Mouse (Mus musculus): ENCODE results near the gene Csrp1.

The Csrp1 gene

DNA sequence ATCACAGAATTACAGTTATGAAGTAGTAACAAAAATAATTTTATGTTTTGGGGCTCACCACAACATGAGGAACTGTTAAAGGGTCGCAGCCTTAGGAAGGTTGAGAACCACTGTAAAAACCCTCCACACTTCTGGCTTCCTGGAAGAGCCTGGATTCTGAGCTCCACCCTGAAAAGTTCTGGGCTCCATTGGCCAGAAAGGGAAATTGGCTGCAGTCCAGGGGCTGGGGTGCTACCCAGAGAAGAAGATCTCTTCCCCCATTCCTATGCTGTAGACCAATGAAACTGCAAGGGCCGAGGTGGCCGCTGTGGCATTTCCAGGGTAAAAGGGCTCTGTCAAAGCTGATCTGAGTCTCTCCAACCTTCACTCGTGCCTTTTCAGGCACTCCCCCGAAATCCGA lies 21.8 kb upstream of the Csrp1 start:
- no peak for DNase-seq (ENCODE audit: low read depth, low spot score)

DNA sequence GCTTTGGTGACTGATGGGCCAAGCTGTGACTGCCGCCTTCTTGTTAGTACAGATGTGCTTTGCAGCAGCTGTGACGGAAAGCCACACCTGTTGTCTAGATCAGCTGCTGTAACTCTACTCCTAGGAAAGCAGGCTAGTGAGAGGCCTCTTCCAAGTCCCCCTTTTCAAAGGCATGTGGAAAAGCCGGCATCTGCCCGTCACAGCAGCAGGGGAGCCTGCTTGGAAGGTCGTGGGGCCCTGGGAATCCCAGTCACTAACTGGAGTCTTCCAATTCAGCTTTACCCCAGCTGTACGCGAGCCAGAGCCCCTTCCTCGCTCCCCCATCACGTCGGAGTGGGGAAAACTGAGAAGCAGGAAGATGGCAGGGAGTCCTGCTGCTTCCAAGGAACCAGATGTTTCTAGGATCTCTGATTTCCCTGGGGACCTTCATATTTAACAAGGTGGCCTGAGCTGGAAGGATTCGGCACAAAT lies 21.4 kb upstream of the Csrp1 start:
- DNase-seq (ENCODE audit: low read depth, low spot score): no peak

DNA sequence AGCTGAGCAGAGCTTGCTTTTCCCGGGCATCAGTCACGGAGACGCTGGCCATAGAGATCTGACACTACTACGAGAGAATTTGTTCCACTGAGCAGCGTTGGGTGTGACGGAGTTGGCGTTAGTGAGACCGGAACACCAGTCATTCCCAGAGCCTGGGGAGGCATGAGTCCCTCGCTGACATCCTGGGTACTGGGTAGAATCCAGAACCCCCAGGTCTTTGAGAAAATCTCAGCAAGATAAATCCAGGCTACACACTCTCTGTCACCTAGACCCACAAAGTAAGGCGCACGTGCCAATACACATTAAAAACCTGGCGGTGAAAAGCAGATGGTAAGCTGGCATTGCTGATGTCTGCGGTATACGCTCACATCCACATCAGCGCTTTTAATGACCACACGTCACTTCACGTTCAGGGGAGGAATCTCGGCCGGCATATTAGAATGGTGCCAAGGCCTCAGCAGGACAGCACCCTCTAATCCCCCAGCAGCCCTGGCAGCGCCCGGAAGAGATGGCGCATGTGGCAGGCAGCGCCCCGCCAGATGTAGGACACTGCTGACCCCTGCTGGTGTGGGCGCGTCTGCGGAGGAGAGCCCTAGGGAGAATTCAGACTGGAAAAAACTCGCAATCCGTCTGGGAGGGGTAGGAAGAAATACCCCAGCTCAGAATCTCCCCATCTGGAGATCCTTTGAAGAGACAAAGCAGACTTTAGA lies 20.7 kb upstream of the Csrp1 start:
- DNase-seq (ENCODE audit: low read depth, low spot score): peak; percentile 50

- no peak for DNase-seq (ENCODE audit: low read depth, low spot score)
Measured at GRCm38 (mm10) chr1:135699892-135700291, 20.0 kb upstream of the Csrp1 start.

DNA sequence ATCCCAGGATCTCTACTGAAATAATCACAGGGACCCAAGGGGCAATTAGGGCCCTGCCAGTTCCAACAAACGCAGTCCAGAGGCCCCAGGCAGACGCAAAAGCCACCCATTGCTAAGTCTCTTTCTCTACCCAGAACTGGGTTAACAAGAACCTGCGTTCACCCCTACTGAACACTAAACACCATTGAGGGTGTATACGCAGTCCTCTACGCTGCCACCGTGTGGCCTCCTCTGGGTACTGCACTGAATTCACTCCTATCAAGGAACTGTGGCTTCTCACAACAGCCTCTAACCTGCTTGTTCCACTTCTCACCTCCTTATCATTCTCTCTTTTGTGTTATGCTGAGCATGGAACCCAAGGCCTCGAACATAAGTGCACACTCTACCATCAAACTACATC lies 19.3 kb upstream of the Csrp1 start:
- DNase-seq (ENCODE audit: low read depth, low spot score): peak; percentile 63

DNA sequence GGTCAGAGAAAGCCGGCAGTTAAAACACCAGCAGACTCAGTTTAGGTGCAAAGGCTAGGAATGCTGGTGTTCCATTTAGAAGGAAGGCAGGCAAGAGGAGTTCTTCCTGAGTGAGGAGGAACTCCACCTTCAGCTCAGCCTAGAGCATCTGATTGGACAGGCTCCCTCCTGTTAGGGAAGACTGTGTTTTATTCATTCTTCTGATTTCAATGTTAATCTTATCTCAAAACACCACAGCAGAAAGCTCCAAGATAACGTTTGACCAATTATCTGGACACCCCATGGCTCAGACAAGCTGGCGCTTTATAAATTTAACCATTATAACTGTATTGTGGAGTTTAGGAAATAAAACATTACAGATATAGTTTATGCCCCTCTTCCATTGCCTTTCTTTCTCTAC lies 18.5 kb upstream of the Csrp1 start:
- no peak for DNase-seq (ENCODE audit: low read depth, low spot score)

- no peak for DNase-seq (ENCODE audit: low read depth, low spot score)
Measured at GRCm38 (mm10) chr1:135702722-135703121, 17.1 kb upstream of the Csrp1 start.

- DNase-seq (ENCODE audit: low read depth, low spot score): no peak
Measured at GRCm38 (mm10) chr1:135704317-135704821, 15.5 kb upstream of the Csrp1 start.

GRCm38 (mm10) chr1:135708369-135708768 lies 11.5 kb upstream of the Csrp1 start:
- no peak for DNase-seq (ENCODE audit: low read depth, low spot score)

- no peak for DNase-seq (ENCODE audit: low read depth, low spot score)
Measured at GRCm38 (mm10) chr1:135711126-135711525, 8.7 kb upstream of the Csrp1 start.

- no peak for DNase-seq (ENCODE audit: low read depth, low spot score)
Measured at GRCm38 (mm10) chr1:135714028-135714815, 5.6 kb upstream of the Csrp1 start.

- no peak for DNase-seq (ENCODE audit: low read depth, low spot score)
Measured at GRCm38 (mm10) chr1:135714901-135715609, 4.8 kb upstream of the Csrp1 start.

GRCm38 (mm10) chr1:135719486-135719885 lies 375 bp upstream of the Csrp1 start:
- peak; percentile 41 for DNase-seq (ENCODE audit: low read depth, low spot score)

GRCm38 (mm10) chr1:135723016-135723415 lies 3.2 kb downstream of the Csrp1 start:
- no peak for DNase-seq (ENCODE audit: low read depth, low spot score)

- DNase-seq (ENCODE audit: low read depth, low spot score): no peak
Measured at GRCm38 (mm10) chr1:135724134-135724533, 4.3 kb downstream of the Csrp1 start.

DNA sequence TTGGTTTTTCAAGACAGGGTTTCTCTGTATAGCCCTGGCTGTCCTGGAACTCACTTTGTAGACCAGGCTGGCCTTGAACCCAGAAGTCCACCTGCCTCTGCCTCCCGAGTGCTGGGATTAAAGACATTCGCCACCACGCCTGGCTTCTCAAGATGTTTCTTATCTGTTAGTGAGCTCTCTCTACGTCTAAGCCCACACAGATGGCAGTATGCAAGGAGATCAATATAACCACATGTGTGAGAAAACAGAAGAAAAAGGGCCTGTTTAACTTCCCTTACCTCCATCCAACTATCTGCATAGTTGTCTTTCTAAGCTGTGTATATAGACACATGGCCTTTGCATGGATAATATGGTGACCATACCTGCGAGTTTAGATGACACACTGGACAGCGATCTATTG lies 5.5 kb downstream of the Csrp1 start:
- no peak for DNase-seq (ENCODE audit: low read depth, low spot score)

- DNase-seq (ENCODE audit: low read depth, low spot score): no peak
Measured at GRCm38 (mm10) chr1:135725936-135726335, 6.1 kb downstream of the Csrp1 start.

DNA sequence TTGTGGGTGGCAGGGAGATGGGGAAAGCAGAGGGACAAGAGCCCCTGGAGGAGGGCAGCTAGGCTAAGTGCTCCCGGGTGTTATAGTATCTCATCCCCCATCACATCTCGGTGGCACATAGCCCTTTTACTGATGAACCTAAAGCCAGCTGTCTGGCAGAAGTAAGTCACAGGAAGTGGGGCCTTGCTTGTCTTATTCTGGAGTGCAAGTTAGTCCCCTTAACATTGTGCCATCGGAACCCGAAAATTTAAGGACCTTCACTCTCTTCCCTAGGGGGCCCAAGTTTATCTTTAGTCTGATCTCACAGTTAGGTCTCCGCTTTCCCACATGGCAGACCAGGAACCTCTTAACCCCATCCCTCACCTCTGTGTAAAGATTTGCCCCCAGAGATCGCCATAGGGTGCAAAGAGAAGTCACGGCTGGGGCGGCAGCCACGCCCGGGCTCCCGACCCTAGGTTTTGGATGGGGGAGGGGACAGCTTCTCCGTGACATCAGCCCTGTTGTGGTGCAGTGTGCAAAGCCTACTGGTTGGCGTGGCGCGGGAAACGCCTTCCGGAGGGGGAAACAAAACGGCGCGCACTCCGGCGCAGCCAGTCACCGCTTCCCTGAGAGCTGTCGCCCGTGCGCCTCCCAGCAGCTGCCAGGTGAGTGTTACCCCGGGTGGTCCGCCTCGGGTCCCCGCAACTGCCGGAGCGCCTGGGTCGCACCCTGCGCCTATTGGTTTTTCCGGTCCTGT lies 8.9 kb downstream of the Csrp1 start:
- peak; percentile 23 for DNase-seq (ENCODE audit: low read depth, low spot score)

- DNase-seq (ENCODE audit: low read depth, low spot score): no peak
Measured at GRCm38 (mm10) chr1:135729367-135729713, 9.5 kb downstream of the Csrp1 start.

GRCm38 (mm10) chr1:135729821-135730220 lies 10.0 kb downstream of the Csrp1 start:
- DNase-seq (ENCODE audit: low read depth, low spot score): no peak

DNA sequence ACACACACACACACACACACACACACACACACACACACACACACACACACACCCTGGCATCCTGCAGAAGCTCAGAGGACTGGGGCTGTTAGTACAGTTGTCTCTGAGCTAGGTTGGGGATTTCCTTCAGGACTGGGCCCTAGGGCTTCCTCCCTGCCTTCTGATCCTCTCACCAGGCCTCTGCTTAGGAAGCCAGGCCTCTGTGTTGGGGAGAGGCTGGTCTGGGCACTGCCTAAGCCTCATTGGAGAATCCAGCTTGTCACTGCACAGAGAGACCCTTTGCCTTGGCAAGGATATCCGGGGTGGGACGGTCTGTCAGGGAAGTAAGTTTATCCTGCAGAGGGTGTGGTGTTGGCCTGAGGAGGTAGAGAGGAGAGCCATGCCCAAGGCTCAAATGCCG lies 10.4 kb downstream of the Csrp1 start:
- no peak for DNase-seq (ENCODE audit: low read depth, low spot score)

- DNase-seq (ENCODE audit: low read depth, low spot score): no peak
Measured at GRCm38 (mm10) chr1:135731393-135731792, 11.5 kb downstream of the Csrp1 start.
